Mouse (Mus musculus) monocyte, adult 2 months (primary cell): ENCODE data around the gene Cpt1a.

Source experiments
- DNase-seq, 2 experiments: peaks; one replicate each; pipeline ENCODE4 v3.0.0; 2022; ENCODE audit warnings: low spot score in 2 of 2, low read depth in 1 of 2

Gene Cpt1a

GRCm38 (mm10) chr19:3422981-3423380 is 100.8 kb downstream of the Cpt1a start:
- DNase-seq = peak; percentile 40 to 47

- no peak for DNase-seq
Measured at GRCm38 (mm10) chr19:3424214-3424613, 102.1 kb downstream of the Cpt1a start.

DNA sequence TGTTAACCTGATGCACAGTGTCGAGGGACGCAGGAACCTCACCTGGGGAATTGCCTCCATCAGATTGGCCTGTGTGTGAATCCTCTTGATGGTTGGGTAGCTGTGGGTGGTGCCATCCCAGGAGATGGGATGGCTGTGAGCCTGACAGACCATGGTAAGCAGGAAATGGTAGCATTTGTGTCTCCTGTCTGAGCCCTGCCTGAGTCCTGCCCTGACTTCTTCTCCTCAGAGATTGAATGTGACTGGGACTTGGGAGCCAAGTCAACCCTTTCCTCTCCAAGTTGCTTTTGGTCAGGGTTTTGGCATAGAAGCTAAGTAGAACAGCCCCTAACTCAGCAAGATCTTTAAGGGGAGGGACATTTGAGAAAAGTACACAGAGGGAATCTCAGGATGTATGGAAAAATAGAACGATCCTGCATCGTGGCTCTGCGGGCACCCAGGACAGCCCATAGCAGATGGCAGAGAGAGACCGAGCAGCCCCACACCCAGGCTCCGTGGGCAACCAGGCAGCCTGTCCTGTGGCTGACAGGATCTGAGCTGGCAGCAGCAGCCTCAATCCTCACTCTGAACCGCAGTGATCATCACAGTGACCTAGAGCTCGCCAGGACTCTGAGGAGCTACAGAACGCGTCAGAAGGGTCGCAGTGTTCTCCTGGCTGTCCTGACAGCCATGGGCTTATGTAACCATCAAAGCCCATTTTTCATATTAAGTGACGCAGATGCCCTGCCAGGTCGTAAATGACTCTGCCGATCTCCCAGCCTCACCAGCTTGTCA is 106.1 kb downstream of the Cpt1a start:
- DNase-seq = no peak

GRCm38 (mm10) chr19:3429156-3429816 is 107.2 kb downstream of the Cpt1a start:
- no peak for DNase-seq

DNA sequence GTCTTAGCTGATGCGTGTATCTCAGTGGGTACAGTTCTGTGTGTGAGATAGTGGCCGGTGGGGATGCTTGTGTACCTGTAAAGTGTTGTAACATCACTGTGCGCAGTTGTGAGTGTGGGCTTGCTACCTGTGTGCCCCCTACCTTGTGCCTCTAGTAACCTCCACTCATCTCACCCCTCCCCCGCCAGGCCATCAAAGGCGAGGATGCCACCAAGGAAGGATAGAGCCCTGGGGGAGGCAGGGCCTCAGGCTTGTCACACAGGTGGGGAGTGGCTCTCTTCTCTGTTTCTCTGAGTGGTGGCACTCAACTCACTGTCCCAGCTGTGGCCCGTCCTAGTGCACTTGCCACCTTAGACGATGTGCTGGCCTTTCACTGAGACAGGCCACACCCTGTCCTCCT is 108.9 kb downstream of the Cpt1a start:
- DNase-seq = no peak

DNA sequence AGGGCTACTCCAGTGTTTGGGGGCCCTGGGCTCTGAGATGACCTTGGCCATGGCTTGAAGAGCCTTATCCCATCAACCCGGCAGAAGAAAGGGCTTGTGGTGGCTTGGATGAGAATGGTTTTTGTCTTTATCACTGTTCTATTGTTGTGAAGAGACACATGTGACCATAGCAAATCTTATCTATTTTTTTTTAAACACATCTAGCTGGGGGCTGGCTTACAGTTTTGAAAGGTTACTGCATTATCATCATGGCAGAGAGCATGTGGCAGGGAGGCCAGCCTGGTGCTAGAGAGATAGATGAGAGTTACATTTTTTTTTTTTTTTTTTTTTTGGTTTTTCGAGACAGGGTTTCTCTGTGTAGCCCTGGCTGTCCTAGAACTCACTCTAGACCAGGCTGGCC is 109.8 kb downstream of the Cpt1a start:
- DNase-seq = no peak

DNA sequence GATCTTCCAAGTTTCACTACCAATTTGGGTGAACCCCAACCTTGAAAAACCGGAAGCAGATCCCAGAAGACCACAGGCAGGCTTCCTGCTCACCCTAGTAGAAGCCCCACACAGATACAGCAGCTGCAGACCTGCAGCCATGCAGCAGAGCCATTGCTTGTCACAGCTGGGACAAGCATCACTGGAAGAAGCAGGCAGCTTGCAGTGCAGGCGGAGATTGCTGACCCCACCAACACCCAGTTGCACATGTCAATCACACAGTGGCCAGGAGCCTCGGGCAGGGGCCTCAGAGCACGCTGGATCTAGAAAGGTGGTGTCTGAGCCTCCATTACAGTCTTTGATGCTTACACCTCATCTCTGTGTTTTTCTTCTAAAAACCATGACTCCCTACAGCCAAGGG is 112.0 kb downstream of the Cpt1a start:
- DNase-seq = no peak

- DNase-seq = no peak
Measured at GRCm38 (mm10) chr19:3434641-3435040, 112.5 kb downstream of the Cpt1a start.
